Mouse (Mus musculus) MEL (cell line): Measurements from ENCODE around the gene Bhlhe41. TPM values are rescaled to one million over a fixed set of nuclear protein-coding genes. Genes with fewer than 3 reads are reported as not detected.
A peak's percentile ranks its signal among the peaks of the same experiment; 100 is the strongest.

Experiments
- DNase-seq: peaks from one replicate; pipeline ENCODE4 v3.0.0; 2011; ENCODE audit warnings: low read depth, low spot score
- H3K27ac ChIP-seq: 2 replicates; pipeline ENCODE4 v1.5.1; 2012; ENCODE audit warnings: low read depth, mild to moderate bottlenecking, control low read depth, low read length, moderate library complexity; ENCODE audit not compliant: control insufficient read depth
- H3K27me3 ChIP-seq, 2 experiments: fragments of 150-350 bp in 1 of 2; sonication (generic) in 1 of 2; 2 replicates each; pipeline ENCODE4 v1.6.1; 2012; ENCODE audit warnings: low read length in 2 of 2, mild to moderate bottlenecking in 2 of 2, improper control_type of control experiment in 1 of 2, moderate library complexity in 1 of 2; ENCODE audit not compliant: insufficient read depth in 2 of 2, control insufficient read depth in 1 of 2
- H3K36me3 ChIP-seq, 2 experiments: 2 replicates each; pipeline ENCODE4 v1.6.1; 2012 to 2014; ENCODE audit warnings: low read length in 2 of 2, improper control_type of control experiment in 1 of 2, inconsistent platforms in 1 of 2, mild to moderate bottlenecking in 1 of 2; ENCODE audit not compliant: insufficient read depth in 2 of 2, control insufficient read depth in 1 of 2
- H3K4me1 ChIP-seq, 2 experiments: fragments of 150-350 bp in 1 of 2; sonication (generic) in 1 of 2; 2 replicates each; pipeline ENCODE4 v1.6.1; 2012; ENCODE audit warnings: low read length in 2 of 2, improper control_type of control experiment in 1 of 2, mild to moderate bottlenecking in 1 of 2; ENCODE audit not compliant: insufficient read depth in 2 of 2, control insufficient read depth in 1 of 2
- H3K4me3 ChIP-seq, 2 experiments: fragments of 150-350 bp in 1 of 2; sonication (generic) in 1 of 2; 2 replicates each; pipeline ENCODE4 v1.5.1; 2012; ENCODE audit warnings: low read depth in 2 of 2, low read length in 2 of 2, mild to moderate bottlenecking in 2 of 2, moderate library complexity in 2 of 2, control low read depth in 1 of 2, improper control_type of control experiment in 1 of 2; ENCODE audit not compliant: control insufficient read depth in 1 of 2, insufficient read depth in 1 of 2
- H3K79me2 ChIP-seq: 2 replicates; pipeline ENCODE4 v1.6.1; 2012; ENCODE audit warnings: mild to moderate bottlenecking, low read length, moderate library complexity; ENCODE audit not compliant: control insufficient read depth, poor library complexity, insufficient read depth
- H3K9ac ChIP-seq: 2 replicates; pipeline ENCODE4 v1.6.1; 2012; ENCODE audit warnings: low read depth, mild to moderate bottlenecking, control low read depth, low read length, moderate library complexity; ENCODE audit not compliant: control insufficient read depth, poor library complexity, severe bottlenecking
- H3K9me3 ChIP-seq: fragments of 150-350 bp; sonication (generic); replicated peaks from 2 replicates; pipeline ENCODE4 v1.6.1; 2012; ENCODE audit warnings: mild to moderate bottlenecking, low read length, improper control_type of control experiment, moderate library complexity; ENCODE audit not compliant: insufficient read depth
- CHD1 ChIP-seq: IDR thresholded peaks from 2 replicates; pipeline ENCODE4 v1.6.1; 2012; ENCODE audit warnings: low read depth, mild to moderate bottlenecking, inconsistent platforms, low read length, improper control_type of control experiment
- CTCF ChIP-seq, 3 experiments: IDR thresholded peaks in 2 of 3; conservative IDR thresholded peaks in 1 of 3; 2 replicates each; pipeline ENCODE4 v1.5.1; 2011 to 2012; ENCODE audit warnings: low read length in 3 of 3, low read depth in 2 of 3, mild to moderate bottlenecking in 2 of 3, improper control_type of control experiment in 1 of 3, inconsistent platforms in 1 of 3, mixed read lengths in 1 of 3, moderate library complexity in 1 of 3; ENCODE audit not compliant: control insufficient read depth in 1 of 3, insufficient read depth in 1 of 3, poor library complexity in 1 of 3, severe bottlenecking in 1 of 3
- EP300 ChIP-seq, 2 experiments: IDR thresholded peaks; 2 replicates each; pipeline ENCODE4 v1.6.1; 2011; ENCODE audit warnings: improper control_type of control experiment in 2 of 2, low read length in 2 of 2, low read depth in 1 of 2, mild to moderate bottlenecking in 1 of 2
- HCFC1 ChIP-seq: IDR thresholded peaks from 2 replicates; pipeline ENCODE4 v1.6.1; 2012; ENCODE audit warnings: low read depth, mild to moderate bottlenecking, inconsistent platforms, low read length, improper control_type of control experiment, moderate library complexity
- JUND ChIP-seq: IDR thresholded peaks from 2 replicates; pipeline ENCODE4 v1.6.1; 2011; ENCODE audit warnings: low read depth, mild to moderate bottlenecking, improper control_type of control experiment, low read length
- MAFK ChIP-seq: IDR thresholded peaks from 2 replicates; pipeline ENCODE4 v1.6.1; 2011; ENCODE audit warnings: low read depth, mild to moderate bottlenecking, low read length, improper control_type of control experiment, borderline replicate concordance
- NELFE ChIP-seq: IDR thresholded peaks from 2 replicates; pipeline ENCODE4 v1.6.1; 2011; ENCODE audit warnings: low read depth, low read length, improper control_type of control experiment
- POLR2AphosphoS2 ChIP-seq: IDR thresholded peaks from 2 replicates; pipeline ENCODE4 v1.6.1; 2011; ENCODE audit warnings: low read length, improper control_type of control experiment
- RCOR1 ChIP-seq: IDR thresholded peaks from 2 replicates; pipeline ENCODE4 v1.6.1; 2012; ENCODE audit warnings: low read depth, mild to moderate bottlenecking, inconsistent platforms, low read length, improper control_type of control experiment
- TBP ChIP-seq: IDR thresholded peaks from 2 replicates; pipeline ENCODE4 v1.8.0; 2011; ENCODE audit warnings: low read depth, low read length, improper control_type of control experiment
- TCF12 ChIP-seq: IDR thresholded peaks from 2 replicates; pipeline ENCODE4 v1.6.1; 2014; ENCODE audit warnings: low read depth, mild to moderate bottlenecking, inconsistent platforms, low read length, improper control_type of control experiment, moderate library complexity
- USF1 ChIP-seq: IDR thresholded peaks from 2 replicates; pipeline ENCODE4 v1.6.1; 2014; ENCODE audit warnings: low read depth, mild to moderate bottlenecking, inconsistent platforms, low read length, improper control_type of control experiment, moderate library complexity
- ZNF384 ChIP-seq: IDR thresholded peaks from 2 replicates; pipeline ENCODE4 v1.6.1; 2012; ENCODE audit warnings: low read depth, mild to moderate bottlenecking, inconsistent platforms, low read length, improper control_type of control experiment
- polyA plus RNA-seq, 2 experiments: library from polyadenylated mRNA; stranded (reverse) in 1 of 2; unstranded in 1 of 2; fragments of >175 nt in 1 of 2; fragments of >200 nt in 1 of 2; gene quantifications; 2 replicates each; pipeline versions ENCODE4 v1.2.1 to v1.2.4; 2012; ENCODE audit warnings: low replicate concordance in 2 of 2, low read depth in 1 of 2; ENCODE audit not compliant: insufficient read length in 2 of 2, insufficient read depth in 1 of 2, missing spikeins in 1 of 2
- total RNA-seq: library from RNA; depleted of rRNA; stranded (reverse); fragments of 300-350 nt; gene quantifications from 2 replicates; pipeline ENCODE4 v1.2.3, GENCODE M21; 2012

The Bhlhe41 gene
- total and polyA plus RNA-seq, 3 experiments: not detected

- no peaks in the 10 kb centered on the region for H3K9me3 ChIP-seq
- no peak for TF ChIP-seq JUND
- TF ChIP-seq POLR2AphosphoS2: no peak
- no peak for TF ChIP-seq USF1
- TF ChIP-seq, all 39 proteins: peak for 0
- Histone ChIP-seq H3K79me2 (no peaks in the 10 kb centered on the region), H3K4me3 (no peak overlapping the region), H3K27ac (no peak overlapping the region), H3K27me3 (no peaks in the 10 kb centered on the region), H3K4me1 (no peaks in the 10 kb centered on the region), H3K9ac (no peak overlapping the region), H3K36me3 (no peaks in the 10 kb centered on the region)
- peak; percentile 5 for DNase-seq
These were observed 45.4 kb upstream of the Bhlhe41 start for GRCm38 (mm10) chr6:145910469-145911426.

GRCm38 (mm10) chr6:145909943-145910342, 44.6 kb upstream of the Bhlhe41 start:
- no peaks in the 10 kb centered on the region for H3K79me2 ChIP-seq
- H3K4me3 ChIP-seq: no peak overlapping the region
- no peaks in the 10 kb centered on the region for H3K4me1 ChIP-seq
- TF ChIP-seq USF1 (no peak), EP300 (IDR thresholded peaks at IDR 0.05; ENCODE audit: low read depth in 1 of 2, low read length in 2 of 2) (no peak), HCFC1 (no peak), MAFK (no peak), NELFE (no peak), ZNF384 (no peak), CTCF (IDR thresholded peaks at IDR 0.05 in 2 of 3, conservative IDR thresholded peaks at IDR 0.05 in 1 of 3; ENCODE audit: control insufficient read depth in 1 of 3, insufficient read depth in 1 of 3, low read depth in 2 of 3, low read length in 3 of 3, poor library complexity in 1 of 3, severe bottlenecking in 1 of 3) (no peak), RCOR1 (no peak), TBP (no peak), CHD1 (no peak), TCF12 (no peak)
- no peak for DNase-seq
- no peak overlapping the region for H3K9ac ChIP-seq
- no peaks in the 10 kb centered on the region for H3K27me3 ChIP-seq
- H3K27ac ChIP-seq: no peak overlapping the region
- H3K9me3 ChIP-seq: no peaks in the 10 kb centered on the region
- H3K36me3 ChIP-seq: no peaks in the 10 kb centered on the region
